9 mouse cellular contexts compared by ENCODE assay signal in genomic region chr7:27310306-27310705, GRCm38 (mm10). TPM values are rescaled to one million over a fixed set of nuclear protein-coding genes. Genes with fewer than 3 reads are reported as not detected.
DNase-seq lines count a peak whose midpoint lies in the region; ATAC-seq lines count a peak whose summit lies in the region.
"Had no signal": no experiment of that assay in that cellular context is flagged by ENCODE, and none has a peak within 500 bp of the region (broad histone marks: within the 10 kb centered on the region; RNA-seq: fewer than 3 reads in every experiment).

No protein-coding gene starts in this region.

- H3K9ac ChIP-seq in heart, embryonic 16.5 days (ENCODE audit: low read length): peak overlapping the region; percentile 13; the same call in 1 of the 2 replicates
- H3K9ac ChIP-seq in limb, embryonic 11.5 days (ENCODE audit: low read length): no peak overlapping the region
- peak overlapping the region; percentile 22; the same call in 1 of the 2 replicates for H3K9ac ChIP-seq in neural tube, embryonic 12.5 days

- peaks cover 9% of the 10 kb centered on the region for H3K36me3 ChIP-seq in heart, embryonic 16.5 days (ENCODE audit: control insufficient read depth, insufficient read depth)
- no peaks in the 10 kb centered on the region for H3K36me3 ChIP-seq in limb, embryonic 11.5 days (ENCODE audit: control insufficient read depth, insufficient read depth, low read length)
- no peaks in the 10 kb centered on the region for H3K36me3 ChIP-seq in neural tube, embryonic 12.5 days

- peak; percentile 61 to 71 for DNase-seq in lung, adult 18-20 months
- DNase-seq in lung, postnatal 25 days (ENCODE audit: low spot score): no peak
- peak; percentile 34 for DNase-seq in limb, embryonic 11.5 days (ENCODE audit: low spot score)
- no peak for DNase-seq in left cerebral cortex, adult 11 months (ENCODE audit: low spot score)
- no peak for DNase-seq in T-cell, adult 2 months (ENCODE audit: low spot score)

- H3K4me3 ChIP-seq in heart, embryonic 16.5 days (ENCODE audit: low read length): peak overlapping the region; percentile 33
- no peak overlapping the region for H3K4me3 ChIP-seq in limb, embryonic 11.5 days (ENCODE audit: low read depth, low read length)
- peak overlapping the region; percentile 22 for H3K4me3 ChIP-seq in neural tube, embryonic 12.5 days

- peaks cover 5% of the 10 kb centered on the region; the same call in 1 of the 2 replicates for H3K27me3 ChIP-seq in heart, embryonic 16.5 days (ENCODE audit: control insufficient read depth, insufficient read depth, low read length)
- H3K27me3 ChIP-seq in limb, embryonic 11.5 days (ENCODE audit: control insufficient read depth, insufficient read depth, low read length): peaks cover 10% of the 10 kb centered on the region
- peaks cover 18% of the 10 kb centered on the region for H3K27me3 ChIP-seq in neural tube, embryonic 12.5 days (replicated peaks)

- H3K9me3 ChIP-seq in heart, embryonic 16.5 days (replicated peaks; ENCODE audit: control insufficient read depth, low read length): peaks cover 12% of the 10 kb centered on the region
- peaks cover 3% of the 10 kb centered on the region; the same call in 1 of the 2 replicates for H3K9me3 ChIP-seq in limb, embryonic 11.5 days (ENCODE audit: control insufficient read depth, low read length)
- peaks cover 13% of the 10 kb centered on the region for H3K9me3 ChIP-seq in neural tube, embryonic 12.5 days

- WGBS in heart, embryonic 16.5 days: 15% methylated on average over 17 of the region's 17 CpGs
- WGBS in limb, embryonic 11.5 days: 6% methylated on average over 17 of the region's 17 CpGs
- 3% methylated on average over 17 of the region's 17 CpGs for WGBS in neural tube, embryonic 12.5 days

- ATAC-seq in common myeloid progenitor, adult 5-6 weeks (replicated peaks; ENCODE audit: low read depth, poor library complexity, severe bottlenecking): peak; percentile 79
- peak; percentile 79 for ATAC-seq in heart, embryonic 16.5 days (replicated peaks; ENCODE audit: extremely low read depth, insufficient read depth, low FRiP score)
- ATAC-seq in limb, embryonic 11.5 days (ENCODE audit: insufficient number of reproducible peaks, low FRiP score, low TSS enrichment, low read depth): no peak
- peak; percentile 30; the same call in 1 of the 2 replicates for ATAC-seq in neural tube, embryonic 12.5 days (ENCODE audit: low FRiP score, low read depth)

- no peak overlapping the region for H3K27ac ChIP-seq in heart, embryonic 16.5 days (ENCODE audit: low read length)
- H3K27ac ChIP-seq in limb, embryonic 11.5 days (replicated peaks; ENCODE audit: low read depth, low read length): no peak overlapping the region
- no peak overlapping the region for H3K27ac ChIP-seq in neural tube, embryonic 12.5 days

- peak overlapping the region; percentile 62 for H3K4me2 ChIP-seq in heart, embryonic 16.5 days (ENCODE audit: low read depth, low read length)
- H3K4me2 ChIP-seq in limb, embryonic 11.5 days (ENCODE audit: low read depth, severe bottlenecking): peak overlapping the region; percentile 42
- peak overlapping the region; percentile 54 for H3K4me2 ChIP-seq in neural tube, embryonic 12.5 days (replicated peaks)

- H3K4me1 ChIP-seq in heart, embryonic 16.5 days (ENCODE audit: control insufficient read depth, insufficient read depth, low read length): peaks cover 9% of the 10 kb centered on the region
- 0 out of 2 replicates have a peak, but pooled peaks cover 2% of the 10 kb centered on the region for H3K4me1 ChIP-seq in limb, embryonic 11.5 days (ENCODE audit: control insufficient read depth, insufficient read depth, low read length)
- H3K4me1 ChIP-seq in neural tube, embryonic 12.5 days: peaks cover 9% of the 10 kb centered on the region; the same call in 1 of the 2 replicates

RNA-seq across cellular contexts. Expression of gene Ltbp4, which starts 27.2 kb away (rescaled TPM):
- 0.44 TPM in 1 of 2 replicates, not detected in the other for total RNA-seq in common myeloid progenitor, adult 5-6 weeks (2017)
- polyA plus RNA-seq in heart, embryonic 16.5 days (2015; fragmentation: Nextera tagmentation; extraction: Ambion mirVana): 63.5 and 86.0 TPM in 2 replicates
- polyA plus RNA-seq in limb, embryonic 11.5 days (2014; fragmentation: Nextera tagmentation; extraction: Ambion mirVana): 10.8 and 14.0 TPM in 2 replicates
- 6.1 and 9.9 TPM in 2 replicates for polyA plus RNA-seq in neural tube, embryonic 12.5 days (2016; fragmentation: Nextera tagmentation; extraction: Ambion mirVana)
- total RNA-seq: neutrophil, adult 5-6 weeks had no signal

RNA-seq across cellular contexts. Expression of gene Shkbp1, which starts 45.5 kb away (rescaled TPM):
- 18.4 and 25.8 TPM in 2 replicates for total RNA-seq in common myeloid progenitor, adult 5-6 weeks (2017)
- polyA plus RNA-seq in heart, embryonic 16.5 days (2015; fragmentation: Nextera tagmentation; extraction: Ambion mirVana): 22.3 and 24.1 TPM in 2 replicates
- polyA plus RNA-seq in limb, embryonic 11.5 days (2014; fragmentation: Nextera tagmentation; extraction: Ambion mirVana): 46.5 and 50.9 TPM in 2 replicates
- 68.6 and 68.9 TPM in 2 replicates for polyA plus RNA-seq in neural tube, embryonic 12.5 days (2016; fragmentation: Nextera tagmentation; extraction: Ambion mirVana)

RNA-seq across cellular contexts. Expression of gene Gm20479, which starts 46.9 kb away (rescaled TPM):
- 2.2 TPM in 1 of 2 replicates, not detected in the other for total RNA-seq in common myeloid progenitor, adult 5-6 weeks (2017)
- polyA plus RNA-seq in heart, embryonic 16.5 days (2015; fragmentation: Nextera tagmentation; extraction: Ambion mirVana): 0.46 TPM in 1 of 2 replicates, not detected in the other
- 0.52 TPM in 1 of 2 replicates, not detected in the other for polyA plus RNA-seq in limb, embryonic 11.5 days (2014; fragmentation: Nextera tagmentation; extraction: Ambion mirVana)
- polyA plus RNA-seq in neural tube, embryonic 12.5 days (2016; fragmentation: Nextera tagmentation; extraction: Ambion mirVana): 0.40 TPM in 1 of 2 replicates, not detected in the other
- total RNA-seq: neutrophil, adult 5-6 weeks had no signal

RNA-seq across cellular contexts. Expression of gene Numbl, which starts 52.1 kb away (rescaled TPM):
- total RNA-seq in common myeloid progenitor, adult 5-6 weeks (2017): 0.29 and 1.1 TPM in 2 replicates
- 8.7 and 10.2 TPM in 2 replicates for polyA plus RNA-seq in heart, embryonic 16.5 days (2015; fragmentation: Nextera tagmentation; extraction: Ambion mirVana)
- polyA plus RNA-seq in limb, embryonic 11.5 days (2014; fragmentation: Nextera tagmentation; extraction: Ambion mirVana): 7.3 and 9.0 TPM in 2 replicates
- 62.3 and 67.8 TPM in 2 replicates for polyA plus RNA-seq in neural tube, embryonic 12.5 days (2016; fragmentation: Nextera tagmentation; extraction: Ambion mirVana)

Comparison
In these comparisons a context has a peak if more than half of its experiments do, and no peak if none do; other contexts are left out.
1. DNase-seq: peak in lung, adult 18-20 months (2 of 2) and limb, embryonic 11.5 days (single experiment); none in lung, postnatal 25 days (single experiment), left cerebral cortex, adult 11 months (single experiment) and T-cell, adult 2 months (single experiment).
2. Peak in every context shown above with its lines, with median percentiles within 50 percentile points of each other: H3K4me2 ChIP-seq.